Mouse (Mus musculus) megakaryocyte-erythroid progenitor cell, adult 5-6 weeks (primary cell): ENCODE data around the gene Mrgpra6. TPM values are rescaled to one million over a fixed set of nuclear protein-coding genes. Genes with fewer than 3 reads are reported as not detected.
A peak's percentile ranks its signal among the peaks of the same experiment; 100 is the strongest.

Experiments used
- ATAC-seq: replicated peaks from 2 replicates; pipeline ENCODE4 v1.8.0; 2016; ENCODE audit warnings: mild to moderate bottlenecking, inconsistent platforms; ENCODE audit not compliant: severe bottlenecking, poor library complexity, low FRiP score, low TSS enrichment
- total RNA-seq, 2 experiments: library from RNA; stranded (forward) in 1 of 2; stranded (reverse) in 1 of 2; fragments of 200-1000, 215-1000 nt in 1 of 2; fragments of >200 nt in 1 of 2; fragmentation: Nextera tagmentation in 1 of 2; gene quantifications; 2 replicates each; pipeline ENCODE4 v1.2.3; 2014 to 2017

The Mrgpra6 gene
- not detected in 2 replicates for total RNA-seq (2014; fragmentation: Nextera tagmentation)
- total RNA-seq (2017) = not detected in 2 replicates

DNA sequence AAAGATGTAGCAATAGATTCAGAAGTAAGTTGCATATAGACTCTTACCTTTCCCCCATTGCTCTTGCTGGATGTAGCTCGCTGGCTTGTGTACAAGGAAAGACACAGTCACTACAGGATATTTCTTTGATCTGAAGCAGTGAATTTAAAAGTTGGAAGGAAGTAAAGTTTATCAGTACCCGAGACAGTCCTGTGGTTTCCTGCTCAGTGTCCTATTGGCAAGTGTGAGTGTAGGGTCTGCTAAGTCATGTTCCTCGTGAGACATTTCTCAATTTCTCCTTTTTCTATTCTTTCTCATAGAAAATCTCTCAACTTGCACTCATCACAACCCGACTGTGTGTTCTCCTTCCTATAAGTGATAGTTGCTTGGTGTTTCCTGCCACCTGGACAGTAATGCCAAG is at the start of gene Mrgpra6:
TSS of gene Mrgpra6 (minus strand) at position 91 of the 400 bp plus-strand sequence.
- ATAC-seq = no peak

DNA sequence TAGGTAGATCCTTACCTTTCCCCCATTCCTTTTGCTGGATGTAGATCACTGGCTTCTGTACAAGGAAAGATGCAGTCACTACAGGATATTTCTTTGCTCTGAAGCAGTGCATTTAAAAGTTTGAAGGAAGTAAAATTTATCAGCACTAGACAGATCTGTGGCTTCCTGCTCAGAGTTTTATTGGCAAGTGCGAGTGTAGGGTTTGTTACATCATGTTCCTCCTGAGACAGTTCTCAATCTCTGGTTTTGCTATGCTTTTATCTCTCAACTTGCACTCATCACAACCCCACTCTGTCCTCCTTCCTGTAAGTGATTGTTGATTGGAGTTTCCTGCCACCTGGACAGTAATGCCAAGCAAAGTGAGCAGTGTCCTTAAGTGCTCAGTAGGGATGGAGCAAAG is 48.0 kb upstream of the Mrgpra6 start, which contains the start of gene Mrgpra9:
TSS of gene Mrgpra9 (minus strand) at position 79 of the 400 bp plus-strand sequence.
- no peak for ATAC-seq

DNA sequence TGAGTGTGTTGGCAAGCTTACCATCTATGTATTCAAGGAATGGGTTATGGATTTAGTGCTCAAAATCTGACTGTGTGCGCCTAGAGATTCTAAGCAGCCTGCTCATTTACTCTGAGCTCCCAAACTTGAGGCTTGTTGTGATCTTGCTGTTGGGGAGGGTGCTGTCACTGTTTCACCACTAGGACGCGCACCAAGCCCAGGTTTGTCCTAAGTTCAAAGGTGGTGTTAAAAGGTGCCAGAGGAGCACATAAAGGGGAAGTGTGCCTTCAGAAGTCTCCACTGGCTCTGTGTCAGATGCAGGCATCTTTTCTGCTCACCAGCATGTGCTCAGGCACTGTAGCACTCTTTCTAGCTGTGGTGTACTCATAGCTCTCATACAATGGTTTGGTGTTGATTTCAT is 39.9 kb upstream of the Mrgpra6 start:
- no peak for ATAC-seq

DNA sequence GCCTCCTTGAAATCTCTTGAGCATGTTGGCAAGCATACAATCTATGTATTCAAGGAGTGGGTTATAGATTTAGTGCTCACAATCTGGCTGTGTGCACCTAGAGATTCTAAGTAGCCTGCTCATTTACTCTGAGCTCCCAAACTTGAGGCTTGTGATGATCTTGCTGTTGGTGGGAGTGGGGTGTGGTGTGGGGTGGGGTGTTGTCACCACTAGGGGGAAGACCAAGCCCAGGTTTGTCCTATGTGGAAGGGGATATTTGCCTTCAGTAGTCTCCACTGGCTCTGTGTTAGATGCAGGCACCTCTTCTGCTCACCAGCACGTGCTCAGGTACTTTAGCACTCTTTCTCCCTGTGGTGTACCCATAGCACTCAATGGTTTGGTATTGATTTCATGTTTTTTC is 9.4 kb downstream of the Mrgpra6 start:
- no peak for ATAC-seq

DNA sequence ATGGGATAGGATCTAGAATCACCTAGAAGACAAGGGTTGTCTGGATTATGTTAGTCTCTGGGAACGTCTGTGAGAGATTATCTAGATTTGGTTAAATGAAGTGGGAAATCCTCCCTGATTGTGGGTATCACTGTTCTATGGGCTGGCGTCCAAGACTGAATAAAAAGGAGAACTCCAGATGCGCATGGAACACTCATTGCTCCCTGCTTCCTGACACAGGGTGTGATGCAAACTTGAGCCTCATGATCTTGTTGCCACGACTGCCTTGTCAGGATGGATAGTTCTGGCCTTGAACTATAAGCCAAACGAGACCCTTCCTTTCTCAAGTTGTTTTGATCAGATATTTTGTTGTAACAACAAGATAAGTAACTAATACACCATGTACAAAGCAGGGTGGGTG is 33.9 kb downstream of the Mrgpra6 start:
- no peak for ATAC-seq

DNA sequence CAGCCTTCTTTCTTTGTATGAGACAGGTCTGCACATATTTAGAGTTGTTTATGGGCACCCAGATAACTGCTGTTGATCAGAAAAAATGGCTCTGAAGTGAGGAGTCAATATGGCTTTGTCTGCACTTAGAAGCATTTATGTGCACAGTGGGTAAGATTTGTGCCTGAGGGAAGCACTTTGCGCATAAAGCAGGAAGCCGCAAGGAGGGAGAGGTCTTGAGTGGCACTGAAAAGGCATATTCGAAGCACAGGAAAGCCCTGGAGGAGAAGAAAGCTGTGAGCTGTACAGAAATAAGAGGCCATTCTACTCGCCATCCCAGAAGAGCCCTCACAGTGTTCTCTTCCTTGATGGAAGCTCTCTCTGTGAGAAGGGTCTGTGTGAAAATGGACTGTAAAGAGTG is 39.7 kb downstream of the Mrgpra6 start:
- no peak for ATAC-seq

DNA sequence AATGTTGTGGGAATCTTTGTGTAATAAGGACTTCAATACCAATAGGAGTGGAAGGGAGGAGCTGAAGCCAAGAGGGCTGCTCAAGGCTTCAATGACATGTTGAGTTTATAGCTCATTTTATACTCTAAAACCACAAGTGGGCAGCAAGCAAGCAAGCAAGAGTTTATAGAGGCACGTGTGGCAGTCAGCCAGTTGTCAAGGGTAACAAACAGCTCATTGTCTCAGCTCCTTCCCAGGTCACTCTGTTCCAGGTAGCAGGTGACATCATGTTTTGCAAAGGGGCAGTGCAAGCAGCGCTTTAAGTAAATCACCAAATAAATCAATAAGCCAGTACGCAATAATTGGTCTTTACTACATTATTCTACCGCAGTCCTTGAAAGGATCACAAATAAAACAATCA is 41.5 kb downstream of the Mrgpra6 start:
- no peak for ATAC-seq

DNA sequence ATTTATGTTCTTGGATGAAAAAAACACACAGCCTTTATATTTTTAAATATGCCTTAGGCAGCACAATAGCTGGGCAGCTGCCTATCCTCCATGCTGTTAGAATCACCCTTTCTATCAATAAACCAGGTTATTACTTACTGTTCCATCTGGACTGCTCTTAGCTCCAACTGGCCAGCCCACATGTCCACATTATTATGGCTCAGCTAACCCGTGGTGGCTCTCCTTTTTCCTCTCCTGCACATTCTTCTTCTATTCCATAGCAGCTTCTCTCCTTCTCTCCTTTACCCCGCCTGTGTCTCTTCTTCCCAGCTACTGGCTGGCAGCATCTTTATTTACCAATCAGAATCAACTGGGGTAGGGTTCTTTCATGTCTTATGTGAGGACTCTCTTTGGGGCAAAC is 46.3 kb downstream of the Mrgpra6 start:
- no peak for ATAC-seq

DNA sequence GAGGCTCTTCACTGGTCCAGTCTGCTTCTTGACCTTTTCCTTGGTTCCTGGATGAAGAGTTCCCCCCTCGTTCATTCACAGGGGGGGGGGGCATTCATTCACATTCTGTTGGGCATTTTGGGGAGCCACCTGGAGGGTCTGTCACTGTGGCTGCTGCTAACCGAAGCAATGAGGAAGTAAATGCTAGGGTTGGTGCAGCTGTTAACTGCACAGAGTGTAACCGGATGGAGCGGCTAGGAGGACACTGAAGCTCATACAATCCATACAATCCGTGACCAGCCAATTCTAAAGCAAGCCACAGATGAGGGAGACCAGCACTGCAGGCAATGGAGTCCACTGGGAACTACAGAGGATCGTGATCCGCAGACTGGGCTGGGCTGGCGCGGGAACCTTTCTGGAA is 47.0 kb downstream of the Mrgpra6 start:
- no peak for ATAC-seq

DNA sequence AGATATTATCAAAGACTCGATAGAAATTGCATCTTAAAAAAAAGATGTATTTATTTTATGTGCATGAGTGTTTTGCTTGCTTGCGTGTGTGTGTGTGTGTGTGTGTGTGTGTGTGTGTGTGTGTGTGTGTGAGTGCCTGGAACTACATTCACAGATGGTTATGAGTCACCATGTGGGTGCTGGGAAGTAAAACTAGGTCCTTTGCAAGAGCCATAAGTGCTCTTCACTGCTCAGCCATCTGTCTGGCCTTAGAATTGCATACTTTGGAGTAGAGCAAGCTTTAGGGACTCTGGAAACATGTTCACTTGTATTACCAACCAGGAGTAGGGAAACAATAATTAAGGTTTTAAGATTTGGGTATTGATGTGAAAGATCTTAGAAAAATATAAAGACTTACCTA is 48.9 kb downstream of the Mrgpra6 start:
- ATAC-seq = no peak

DNA sequence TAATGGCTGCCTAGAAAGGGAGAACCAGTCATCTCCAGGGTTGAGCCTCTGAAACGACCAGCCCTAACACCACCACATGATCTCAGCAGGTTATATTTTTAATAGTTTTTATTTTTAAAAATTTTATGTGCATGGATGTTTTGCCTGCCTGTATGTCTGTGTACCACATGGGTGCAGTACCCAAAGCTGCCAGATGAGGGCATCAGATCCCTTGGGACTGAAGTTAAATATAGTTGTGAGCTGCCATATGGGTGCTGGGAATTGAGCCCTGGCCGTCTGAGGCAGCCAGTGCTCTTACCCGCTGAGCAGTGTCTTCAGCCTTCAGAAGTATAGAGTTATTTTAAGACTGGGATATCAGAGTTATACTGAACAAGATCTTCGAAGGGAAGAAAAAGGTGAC is 49.3 kb downstream of the Mrgpra6 start:
- no peak for ATAC-seq

DNA sequence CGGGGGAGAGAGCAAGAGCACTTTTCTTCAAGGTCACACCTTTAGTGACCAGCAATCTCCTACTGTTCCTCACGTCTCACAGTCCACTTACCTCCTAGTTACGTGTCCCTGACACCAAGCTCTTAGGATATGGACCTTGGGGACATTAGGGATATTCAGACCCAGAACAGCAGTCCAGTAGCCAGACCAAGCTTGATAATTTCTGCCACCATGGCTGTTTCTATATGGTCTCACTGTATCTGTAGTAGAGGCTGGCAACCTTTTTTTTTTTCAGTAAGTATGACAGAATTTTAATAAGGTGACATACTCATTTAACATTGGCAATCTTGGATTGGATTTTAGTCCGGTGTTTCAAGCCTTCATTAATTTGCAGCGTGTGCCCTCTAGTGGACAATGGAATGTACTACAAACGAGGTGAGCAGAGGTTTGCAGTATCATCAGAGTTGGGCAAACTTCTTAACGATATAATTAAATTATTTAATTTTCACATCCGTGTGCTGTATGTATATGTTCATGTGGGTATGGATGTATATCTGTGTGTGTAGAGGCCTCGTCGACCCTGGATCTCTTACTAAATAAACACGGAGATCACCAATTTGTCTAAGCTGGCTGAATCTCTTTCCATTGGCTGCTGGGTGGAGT is 54.2 kb downstream of the Mrgpra6 start:
- peak; percentile 79 for ATAC-seq

DNA sequence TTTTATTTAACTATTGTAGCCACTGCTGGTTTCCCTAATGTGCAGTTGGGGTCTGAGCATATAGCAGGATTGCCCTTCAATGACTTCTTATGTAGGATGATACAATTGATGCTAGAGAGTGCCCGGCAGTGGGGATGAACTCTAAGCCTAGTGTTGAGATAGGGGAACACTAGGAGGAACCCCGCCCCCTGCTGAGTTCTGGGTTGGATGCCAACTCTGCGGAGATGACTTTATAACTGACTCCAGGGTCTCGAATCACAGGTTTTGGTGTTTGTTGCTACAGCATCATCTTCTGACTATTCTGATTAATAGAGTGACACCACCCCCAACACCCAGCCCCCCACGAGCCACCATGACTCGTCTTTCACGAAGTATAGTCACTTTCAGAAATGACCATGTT is 56.4 kb downstream of the Mrgpra6 start:
- no peak for ATAC-seq

DNA sequence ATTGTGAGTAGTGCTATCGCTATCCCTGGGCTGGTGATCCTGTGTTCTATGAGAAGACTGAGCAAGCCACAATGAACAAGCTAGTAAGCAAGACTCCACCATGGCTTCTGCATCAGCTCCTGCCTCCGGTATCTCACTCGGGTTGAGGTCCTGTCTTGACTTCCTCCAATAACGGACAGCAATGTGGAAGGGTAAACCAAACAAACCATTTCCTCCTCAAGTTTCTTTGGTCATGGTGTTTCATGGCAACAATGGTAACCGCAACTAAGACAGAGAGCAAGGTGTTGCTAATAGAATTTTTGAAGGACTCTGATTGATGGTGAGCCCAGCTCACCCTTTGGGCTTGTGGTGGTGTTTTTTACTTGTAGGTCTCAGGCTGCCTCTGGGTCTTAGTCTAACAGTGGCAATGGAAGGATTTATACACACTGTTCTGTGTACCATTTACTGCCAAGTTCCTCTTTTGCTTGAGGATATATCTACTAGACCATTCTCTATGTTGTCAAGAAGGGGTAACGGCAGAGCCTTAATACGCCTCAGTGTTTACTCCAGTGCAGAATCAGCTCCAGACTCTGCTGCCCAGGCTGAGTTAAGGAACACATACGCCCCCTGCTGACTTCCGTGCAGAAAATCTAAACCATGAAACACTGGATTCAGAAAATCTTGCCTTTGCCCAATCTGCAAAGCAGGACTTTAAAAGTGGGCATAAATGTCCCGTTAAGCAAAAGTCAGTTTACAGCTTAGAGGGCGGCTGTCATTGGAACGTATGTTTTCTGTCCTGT is 58.5 kb downstream of the Mrgpra6 start:
- ATAC-seq = peak; percentile 56

DNA sequence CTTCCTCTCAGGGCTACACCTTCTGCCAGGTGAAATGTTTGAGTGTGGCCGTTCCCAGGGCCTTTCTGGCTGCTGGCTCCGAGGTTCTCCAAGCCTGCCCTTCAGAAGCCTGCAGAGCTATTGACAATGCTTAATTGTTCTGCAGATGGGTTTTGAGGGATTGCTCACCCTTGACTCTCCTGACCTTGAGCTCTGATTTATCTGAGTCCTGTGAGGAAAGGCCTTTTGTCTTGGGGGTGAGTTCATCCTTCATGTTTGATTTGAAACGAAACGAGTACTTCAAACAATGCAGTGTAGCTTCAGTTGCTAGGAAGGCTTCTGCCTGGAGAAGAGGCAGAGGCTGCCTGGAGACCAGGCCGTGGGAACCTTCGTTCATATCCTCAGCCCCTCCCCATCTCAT is 60.4 kb downstream of the Mrgpra6 start:
- ATAC-seq = no peak

DNA sequence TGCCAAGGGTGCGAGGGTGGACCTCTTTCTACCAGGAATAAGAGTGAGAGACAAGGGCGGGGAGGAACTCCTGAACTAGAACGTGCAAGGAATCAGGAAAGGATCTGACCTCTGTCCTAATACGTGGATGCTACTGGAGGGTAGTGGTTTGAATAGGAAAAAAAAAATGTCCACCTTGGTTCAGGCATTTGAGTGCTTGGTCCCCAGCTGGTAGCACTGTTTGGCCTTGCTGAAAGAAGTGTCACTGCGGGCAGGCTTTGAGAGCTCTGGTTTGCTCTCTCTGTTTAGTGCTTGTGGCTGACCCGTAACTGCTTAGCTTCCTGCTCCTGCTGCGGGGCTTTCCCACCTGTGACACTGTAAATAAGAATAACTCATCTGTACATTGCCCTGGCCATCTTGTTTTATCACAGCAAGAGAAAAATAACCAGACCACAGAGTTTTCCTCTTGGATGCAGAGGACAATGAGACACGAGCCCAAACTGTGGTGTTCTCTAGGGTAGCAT is 64.8 kb downstream of the Mrgpra6 start:
- no peak for ATAC-seq

Other genes with a start within 250 kb of the Mrgpra6 start
- gene Uevld, start 246.4 kb downstream of the Mrgpra6 start, total RNA-seq (2014; fragmentation: Nextera tagmentation) = 11.1 and 12.0 TPM in 2 replicates
- gene Uevld, start 246.4 kb downstream of the Mrgpra6 start, total RNA-seq (2017) = 7.9 and 8.0 TPM in 2 replicates
- not detected in 2 replicates for gene Gm9999, start 221.3 kb downstream of the Mrgpra6 start, total RNA-seq (2014; fragmentation: Nextera tagmentation)
- gene Gm9999, start 221.3 kb downstream of the Mrgpra6 start, total RNA-seq (2017) = not detected in 2 replicates
- gene Spty2d1, start 196.5 kb downstream of the Mrgpra6 start, total RNA-seq (2014; fragmentation: Nextera tagmentation) = 14.8 and 15.6 TPM in 2 replicates
- gene Spty2d1, start 196.5 kb downstream of the Mrgpra6 start, total RNA-seq (2017) = 28.9 and 33.4 TPM in 2 replicates
- 0.77 and 2.3 TPM in 2 replicates for gene Tmem86a, start 154.3 kb downstream of the Mrgpra6 start, total RNA-seq (2014; fragmentation: Nextera tagmentation)
- gene Tmem86a, start 154.3 kb downstream of the Mrgpra6 start, total RNA-seq (2017) = not detected in 2 replicates
- gene Ptpn5, start 71.2 kb downstream of the Mrgpra6 start, total RNA-seq (2014; fragmentation: Nextera tagmentation) = not detected in 2 replicates
- gene Ptpn5, start 71.2 kb downstream of the Mrgpra6 start, total RNA-seq (2017) = not detected in 2 replicates
- gene Mrgpra9, start 47.9 kb upstream of the Mrgpra6 start, total RNA-seq (2014; fragmentation: Nextera tagmentation) = not detected in 2 replicates
- not detected in 2 replicates for gene Mrgpra9, start 47.9 kb upstream of the Mrgpra6 start, total RNA-seq (2017)
- gene Mrgpra1, start 149.3 kb upstream of the Mrgpra6 start, total RNA-seq (2014; fragmentation: Nextera tagmentation) = not detected in 2 replicates
- gene Mrgpra1, start 149.3 kb upstream of the Mrgpra6 start, total RNA-seq (2017) = not detected in 2 replicates
- not detected in 2 replicates for gene Mrgpra2a, start 247.2 kb upstream of the Mrgpra6 start, total RNA-seq (2014; fragmentation: Nextera tagmentation)
- not detected in 2 replicates for gene Mrgpra2a, start 247.2 kb upstream of the Mrgpra6 start, total RNA-seq (2017)